Mouse (Mus musculus) urinary bladder, adult 2 months (tissue): ENCODE measurements around the gene Ccl3. TPM values are rescaled to one million over a fixed set of nuclear protein-coding genes. Genes with fewer than 3 reads are reported as not detected.

ENCODE experiments used
- DNase-seq: peaks from one replicate; pipeline ENCODE4 v3.0.0; 2022; ENCODE audit warnings: low spot score
- polyA plus RNA-seq: library from polyadenylated mRNA; depleted of rRNA; stranded (reverse); fragments of >200 nt; gene quantifications from 2 replicates; pipeline ENCODE4 v1.2.3, GENCODE M21; 2012; rRNA removed

Ccl3 gene
- polyA plus RNA-seq, 1 experiment = 0.67 TPM

DNA sequence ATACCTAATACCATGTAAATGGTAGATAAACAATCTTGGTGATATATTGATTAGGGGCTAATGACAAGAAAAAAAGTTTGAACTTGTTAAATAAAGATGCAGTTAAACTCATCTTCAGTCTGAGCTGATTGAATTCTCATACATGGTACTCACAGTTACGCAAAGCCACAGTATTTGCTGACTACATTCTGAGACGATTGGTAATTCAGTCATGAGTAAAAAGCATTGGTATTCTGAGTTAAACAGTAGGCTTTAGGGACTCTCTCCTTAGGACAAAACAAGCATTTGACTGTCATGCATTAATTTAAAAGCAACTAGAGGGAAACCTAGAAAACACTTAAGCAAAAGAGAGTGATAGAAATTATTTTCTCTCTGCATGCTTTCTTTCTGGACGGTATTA lies 25.6 kb downstream of the Ccl3 start:
- no peak for DNase-seq

DNA sequence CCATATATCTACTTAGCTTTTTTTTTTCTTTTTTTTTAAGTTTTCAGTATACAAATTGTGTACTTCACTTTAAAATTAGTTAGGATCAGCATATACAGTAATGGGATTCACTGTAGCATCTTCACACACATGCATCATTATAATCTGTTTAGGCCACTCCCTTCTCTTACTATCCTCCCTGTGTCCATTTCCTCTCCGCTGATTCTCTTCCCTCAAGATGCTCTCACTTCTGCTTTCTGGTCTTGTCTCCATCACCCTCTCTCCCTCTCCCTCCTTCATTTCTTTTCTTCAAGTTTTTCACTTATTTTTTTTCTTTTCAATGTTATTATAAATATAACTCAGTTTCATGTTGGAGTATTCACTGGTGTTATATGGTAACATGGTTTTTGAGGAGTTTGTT lies 30.1 kb downstream of the Ccl3 start:
- DNase-seq = no peak

DNA sequence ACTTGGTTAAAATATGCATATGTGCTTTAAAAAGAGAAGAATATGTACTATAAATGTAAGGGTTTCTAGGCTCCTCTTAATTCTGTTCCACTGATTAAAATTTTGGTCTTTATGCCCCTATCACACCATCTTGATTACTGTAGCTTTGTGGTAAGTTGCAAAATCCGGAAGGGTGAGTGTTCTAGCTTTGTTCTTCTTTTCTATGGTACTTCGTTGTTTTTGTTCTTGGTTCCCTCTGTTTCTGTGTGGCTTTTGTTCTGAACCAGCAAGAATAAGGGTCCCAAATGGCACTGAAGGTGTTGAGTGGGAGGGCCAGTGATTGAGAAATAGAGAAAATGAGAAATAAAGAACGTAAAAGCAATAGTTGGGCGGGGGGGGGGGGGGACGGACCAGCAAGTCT lies 30.9 kb downstream of the Ccl3 start:
- DNase-seq = no peak

DNA sequence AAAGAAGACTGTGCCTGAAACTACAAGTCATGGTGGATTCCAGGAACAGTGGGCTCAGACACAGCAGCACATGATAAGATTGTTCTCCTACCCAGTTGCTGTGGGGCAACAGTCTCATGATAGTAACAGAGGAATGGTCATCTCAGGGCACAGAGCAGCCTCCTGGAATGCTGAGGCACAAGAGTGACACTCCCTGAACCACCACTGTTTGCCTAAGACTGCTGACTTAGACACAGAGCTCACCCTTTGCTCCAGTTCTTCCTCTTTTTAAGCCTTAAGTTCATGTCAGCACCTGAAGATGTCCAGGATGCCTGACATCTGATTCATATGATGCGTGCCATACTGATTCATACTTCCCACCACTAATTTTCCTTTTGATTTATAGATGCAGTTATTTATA lies 32.6 kb downstream of the Ccl3 start:
- no peak for DNase-seq

DNA sequence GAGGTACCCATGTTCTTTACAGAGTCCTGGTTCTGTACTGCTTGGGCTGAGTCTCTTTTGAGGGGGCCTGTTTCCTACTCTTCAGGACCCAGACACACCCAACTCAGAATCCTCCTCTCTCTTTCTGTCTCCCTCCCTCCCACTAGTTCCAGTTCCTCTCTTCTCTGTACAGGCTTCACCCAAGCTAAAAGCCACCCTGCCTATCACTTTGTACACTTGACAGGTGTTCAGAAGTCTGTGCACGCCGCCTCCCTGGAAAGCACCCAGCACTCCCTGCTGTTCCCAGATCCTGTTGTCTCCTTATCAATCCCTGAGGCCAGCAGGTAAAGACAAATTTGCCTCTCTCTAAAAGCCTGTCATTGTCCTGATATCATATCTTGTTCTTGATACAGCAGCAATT lies 38.3 kb downstream of the Ccl3 start:
- DNase-seq = no peak

DNA sequence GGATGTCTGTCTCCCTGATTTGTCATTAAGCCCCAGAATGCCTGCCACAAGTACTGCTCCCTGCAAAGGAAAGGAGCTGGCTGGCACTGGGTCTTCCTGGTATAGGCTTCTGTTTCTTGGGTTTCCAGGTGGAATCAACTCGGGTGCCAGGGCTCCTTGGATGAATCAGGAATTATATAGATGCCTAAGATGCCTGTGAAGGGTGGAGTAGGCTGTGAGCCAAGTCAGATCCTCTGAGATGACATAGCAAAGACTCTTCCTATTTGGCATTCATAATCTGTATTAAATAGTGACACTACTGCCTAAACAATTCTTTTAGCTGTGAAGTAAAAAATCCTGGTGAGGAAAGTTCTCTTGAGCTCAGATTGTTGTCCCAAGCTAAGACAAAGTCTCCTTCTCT lies 42.8 kb downstream of the Ccl3 start:
- DNase-seq = no peak

DNA sequence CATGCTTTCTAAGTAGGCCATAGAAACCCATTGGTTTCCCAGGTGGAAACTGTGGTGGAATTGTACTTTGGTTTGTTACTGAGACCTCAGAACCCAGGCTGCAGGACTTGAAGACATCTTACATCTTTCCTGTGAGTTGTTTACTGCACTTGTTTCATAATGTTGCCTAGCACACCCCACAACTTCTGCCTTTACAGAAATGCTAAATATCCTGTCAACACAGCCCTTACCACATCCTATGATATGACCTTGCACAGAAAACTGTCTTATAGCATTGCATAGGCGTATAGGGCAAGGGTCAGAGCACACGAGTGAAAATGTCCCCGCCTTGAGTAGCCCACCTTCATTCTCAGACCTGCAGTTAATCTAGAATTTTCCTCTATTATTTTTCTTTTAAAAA lies 43.6 kb downstream of the Ccl3 start:
- DNase-seq = no peak

DNA sequence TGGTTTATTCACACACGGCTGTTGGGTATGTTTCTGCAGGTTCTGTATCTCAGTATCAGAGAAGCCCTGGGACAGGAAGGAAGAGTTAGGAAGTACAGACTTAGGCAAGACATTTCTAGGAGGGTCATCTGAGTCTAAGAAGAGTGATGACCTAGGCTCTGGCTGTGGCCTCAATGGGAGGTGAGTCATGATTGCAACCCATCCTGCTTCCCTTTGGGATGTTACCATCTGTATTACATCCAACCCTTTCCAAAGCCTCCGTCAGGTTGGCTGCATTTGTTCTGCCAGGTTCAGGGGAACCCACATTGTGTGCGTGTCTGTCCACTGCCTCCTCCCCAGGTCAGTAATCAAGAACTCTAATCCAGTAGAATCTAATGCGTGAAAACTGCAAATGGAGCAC lies 44.5 kb downstream of the Ccl3 start:
- no peak for DNase-seq

DNA sequence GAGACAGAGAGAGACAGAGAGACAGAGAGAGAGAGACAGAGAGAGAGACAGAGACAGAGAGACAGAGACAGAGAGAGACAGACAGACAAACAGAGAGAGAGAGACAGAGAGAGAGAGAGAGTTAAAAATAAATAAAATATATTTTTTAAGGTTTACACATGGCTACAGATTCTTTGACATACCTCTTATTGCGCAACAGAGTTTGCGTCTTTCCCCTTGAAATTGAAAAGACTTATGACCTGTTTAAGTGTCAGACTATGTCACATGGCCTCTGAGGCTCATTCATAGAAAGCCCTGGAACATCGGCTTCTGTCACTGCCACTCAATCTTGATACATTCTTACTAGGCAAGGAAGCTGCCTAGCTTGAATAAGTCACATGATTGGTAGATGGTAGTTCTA lies 45.8 kb downstream of the Ccl3 start:
- DNase-seq = no peak

DNA sequence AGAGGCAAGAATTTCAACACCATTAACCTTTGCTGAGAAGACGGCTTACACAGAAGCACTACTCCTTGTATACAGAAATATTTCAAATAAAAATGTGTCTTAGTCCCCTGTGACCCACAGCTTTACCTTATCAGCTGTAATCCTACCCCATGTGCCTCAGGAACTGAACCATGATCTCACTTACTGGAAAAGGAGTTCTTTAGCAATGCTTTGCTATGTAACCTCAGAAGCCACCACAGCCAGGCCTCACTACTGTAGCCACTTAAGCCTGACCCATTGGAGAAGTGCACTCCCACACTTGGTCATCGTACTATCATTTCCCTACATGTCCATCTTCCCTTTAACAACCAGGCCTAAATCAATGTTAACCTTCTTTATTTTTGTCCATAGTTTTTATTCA lies 48.6 kb downstream of the Ccl3 start:
- DNase-seq = no peak

DNA sequence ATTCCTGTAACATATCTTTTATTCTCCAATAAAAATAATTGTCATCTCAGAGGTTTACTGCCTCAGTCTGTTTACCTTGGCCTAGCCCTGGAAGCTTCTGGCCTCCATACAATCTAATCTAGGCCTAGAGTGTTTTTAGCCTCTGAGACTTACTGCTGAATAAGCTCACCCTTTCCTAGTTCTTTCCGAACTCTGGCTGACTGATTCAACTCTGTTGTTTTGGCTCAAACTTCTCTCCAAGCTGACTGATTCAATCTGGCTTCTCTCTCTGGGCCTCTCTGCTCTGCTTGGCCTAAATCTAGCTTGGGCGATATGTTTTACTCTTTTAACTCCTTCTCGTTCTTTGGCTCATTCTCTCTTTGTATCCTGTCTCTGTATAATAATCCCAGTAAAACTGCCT lies 50.2 kb downstream of the Ccl3 start:
- no peak for DNase-seq

DNA sequence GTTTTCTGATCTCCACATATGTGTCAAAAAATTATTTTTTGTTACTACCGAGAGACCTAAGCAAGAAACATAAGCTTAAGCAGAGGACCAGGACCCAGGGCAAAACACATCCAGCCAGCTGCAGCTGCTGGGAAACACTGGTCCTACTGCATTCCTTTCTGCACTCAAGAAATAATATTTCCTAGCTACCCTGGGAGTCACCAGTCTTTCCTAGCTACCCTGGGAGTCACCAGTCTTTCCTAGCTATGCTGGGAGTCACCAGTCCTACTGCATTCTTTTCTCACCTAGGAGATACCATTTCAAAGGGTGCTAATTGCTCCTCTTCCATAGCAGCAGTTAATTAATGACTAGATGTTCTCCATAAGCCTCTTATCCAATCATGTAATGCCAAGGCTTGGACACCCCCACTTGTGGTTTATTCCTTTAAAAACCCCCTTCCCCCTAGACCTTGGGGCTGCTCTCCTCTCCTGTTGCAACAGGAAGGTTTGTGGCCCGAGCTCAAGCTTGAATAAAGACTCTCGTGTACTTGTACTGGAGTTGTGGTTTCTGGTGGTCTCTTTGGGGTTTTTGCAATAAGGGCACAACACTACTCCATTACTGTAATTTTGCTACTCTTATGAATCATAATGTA lies 50.8 kb downstream of the Ccl3 start:
- no peak for DNase-seq

Other genes starting within 250 kb of the Ccl3 start
- gene Rasl10b, start 240.2 kb downstream of the Ccl3 start, polyA plus RNA-seq = 0.25 and 0.59 TPM in 2 replicates
- gene Gas2l2, start 219.9 kb downstream of the Ccl3 start, polyA plus RNA-seq = 0.14 and 0.19 TPM in 2 replicates
- gene 1700020L24Rik, start 211.7 kb downstream of the Ccl3 start, polyA plus RNA-seq = 0.56 and 0.61 TPM in 2 replicates
- gene Mmp28, start 186.3 kb downstream of the Ccl3 start, polyA plus RNA-seq = 12.7 and 16.8 TPM in 2 replicates
- 39.1 and 55.5 TPM in 2 replicates for gene Taf15, start 176.3 kb downstream of the Ccl3 start, polyA plus RNA-seq
- 0.03 and 0.11 TPM in 2 replicates for gene Heatr9, start 127.2 kb downstream of the Ccl3 start, polyA plus RNA-seq
- 14.9 and 15.6 TPM in 2 replicates for gene Ccl5, start 118.8 kb downstream of the Ccl3 start, polyA plus RNA-seq
- gene Ccl9, start 70.7 kb downstream of the Ccl3 start, polyA plus RNA-seq = 19.4 and 19.7 TPM in 2 replicates
- gene Ccl6, start 56.3 kb downstream of the Ccl3 start, polyA plus RNA-seq = 40.2 and 42.6 TPM in 2 replicates
- gene Rpl9-ps1, start 3.7 kb downstream of the Ccl3 start, polyA plus RNA-seq = not detected in 2 replicates
- gene Ccl4, start 13.2 kb upstream of the Ccl3 start, polyA plus RNA-seq = 1.2 TPM in 2 replicates
- 31.2 and 38.7 TPM in 2 replicates for gene Wfdc17, start 54.6 kb upstream of the Ccl3 start, polyA plus RNA-seq
- 0.15 TPM in 1 of 2 replicates, not detected in the other for gene Wfdc18, start 59.7 kb upstream of the Ccl3 start, polyA plus RNA-seq
- 1.4 and 1.6 TPM in 2 replicates for gene Wfdc21, start 97.6 kb upstream of the Ccl3 start, polyA plus RNA-seq
- gene Heatr6, start 104.3 kb upstream of the Ccl3 start, polyA plus RNA-seq = 12.5 and 13.1 TPM in 2 replicates
- gene Hnf1b, start 200.7 kb upstream of the Ccl3 start, polyA plus RNA-seq = 11.7 and 12.5 TPM in 2 replicates